Mouse (Mus musculus) fibroblast of lung, adult 2 months (primary cell): Measurements from ENCODE around the gene Cdk4.
"Not testable (repeated sequence)": the region's sequence is repeated elsewhere in the genome, so short reads cannot be mapped to it uniquely, and the experiment has no call there.

Experiments
- DNase-seq: peaks from one replicate; pipeline ENCODE4 v3.0.0-alpha.2; 2011; ENCODE audit warnings: low read depth

Gene Cdk4

DNA sequence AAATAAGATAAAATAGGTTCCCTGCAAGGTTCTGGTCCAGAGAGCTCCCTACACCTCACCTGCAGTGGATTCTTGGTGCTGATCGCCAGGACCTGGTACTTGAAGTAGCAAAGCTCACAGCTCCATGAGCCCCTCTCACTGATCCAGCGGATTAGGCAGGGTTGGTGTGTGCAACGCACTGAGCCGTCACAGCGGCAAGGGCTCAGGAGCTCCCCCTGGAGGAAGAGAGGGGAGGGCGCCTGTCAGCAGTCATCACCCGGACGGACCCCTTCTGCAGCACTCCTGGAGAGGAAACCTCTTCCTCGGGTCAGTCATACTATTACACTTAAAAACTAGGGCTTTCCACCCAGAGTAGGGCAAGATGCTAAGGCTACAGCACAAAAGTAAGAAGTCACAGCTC lies 5.2 kb upstream of the Cdk4 start:
- DNase-seq = no peak

DNA sequence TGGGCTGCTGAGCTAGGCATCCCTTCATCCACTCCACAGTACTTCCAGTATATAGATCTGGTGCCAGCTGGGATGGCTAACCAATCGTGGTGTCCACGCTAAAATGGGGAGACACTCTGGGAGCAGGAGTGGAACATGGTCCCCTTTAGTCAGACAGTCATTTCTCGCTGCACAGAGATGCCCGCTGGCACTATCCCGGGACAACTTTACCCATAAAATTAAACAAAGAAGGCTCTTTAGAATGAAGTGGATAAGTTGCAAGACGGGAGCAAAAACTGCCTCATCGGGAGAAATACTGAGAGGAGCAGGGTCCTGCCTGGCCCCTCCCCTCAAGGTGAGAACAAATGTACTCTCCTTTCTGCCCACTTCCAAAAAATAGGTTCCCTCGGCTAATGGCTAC lies 4.6 kb upstream of the Cdk4 start:
- no peak for DNase-seq

DNA sequence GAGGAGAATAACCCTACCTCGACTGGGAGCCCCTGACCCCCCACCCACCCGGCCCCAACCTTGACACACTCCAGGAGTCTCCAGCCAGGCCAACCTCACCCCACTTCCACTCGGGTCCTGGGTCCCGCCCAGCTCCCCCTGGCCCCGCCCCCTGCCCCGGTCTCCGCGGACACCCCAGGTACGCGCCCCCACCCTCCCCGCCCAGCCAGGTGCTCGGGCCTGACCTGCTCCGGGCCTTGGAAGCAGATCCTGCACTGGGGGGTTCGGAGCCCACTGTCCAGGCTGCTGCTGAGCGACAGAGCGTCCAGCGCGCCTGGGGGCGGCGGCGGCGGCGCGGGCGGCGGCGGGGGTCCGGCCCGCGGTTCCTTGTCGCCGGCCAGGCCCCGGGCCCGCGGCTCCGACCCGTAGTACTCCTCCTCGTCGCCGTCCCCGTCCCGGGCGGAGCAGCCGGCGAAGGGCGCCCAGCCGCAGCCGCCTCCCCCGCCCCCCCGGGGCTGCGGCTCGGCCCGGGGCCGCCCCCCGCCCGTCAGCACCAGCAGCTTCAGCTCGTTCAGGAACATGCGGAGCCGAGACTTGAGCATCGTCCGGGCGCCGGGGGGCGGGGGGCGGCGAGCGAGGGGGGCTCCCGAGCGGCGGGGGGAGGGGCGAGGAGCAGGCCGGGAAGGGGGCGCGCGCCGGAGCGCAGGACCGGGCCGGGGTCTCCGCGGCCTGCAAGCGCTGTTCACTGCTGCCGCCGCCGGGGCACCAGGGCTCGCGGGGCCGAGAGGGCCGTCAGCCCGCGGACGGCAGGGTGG lies 4.0 kb upstream of the Cdk4 start:
- DNase-seq = no peak

DNA sequence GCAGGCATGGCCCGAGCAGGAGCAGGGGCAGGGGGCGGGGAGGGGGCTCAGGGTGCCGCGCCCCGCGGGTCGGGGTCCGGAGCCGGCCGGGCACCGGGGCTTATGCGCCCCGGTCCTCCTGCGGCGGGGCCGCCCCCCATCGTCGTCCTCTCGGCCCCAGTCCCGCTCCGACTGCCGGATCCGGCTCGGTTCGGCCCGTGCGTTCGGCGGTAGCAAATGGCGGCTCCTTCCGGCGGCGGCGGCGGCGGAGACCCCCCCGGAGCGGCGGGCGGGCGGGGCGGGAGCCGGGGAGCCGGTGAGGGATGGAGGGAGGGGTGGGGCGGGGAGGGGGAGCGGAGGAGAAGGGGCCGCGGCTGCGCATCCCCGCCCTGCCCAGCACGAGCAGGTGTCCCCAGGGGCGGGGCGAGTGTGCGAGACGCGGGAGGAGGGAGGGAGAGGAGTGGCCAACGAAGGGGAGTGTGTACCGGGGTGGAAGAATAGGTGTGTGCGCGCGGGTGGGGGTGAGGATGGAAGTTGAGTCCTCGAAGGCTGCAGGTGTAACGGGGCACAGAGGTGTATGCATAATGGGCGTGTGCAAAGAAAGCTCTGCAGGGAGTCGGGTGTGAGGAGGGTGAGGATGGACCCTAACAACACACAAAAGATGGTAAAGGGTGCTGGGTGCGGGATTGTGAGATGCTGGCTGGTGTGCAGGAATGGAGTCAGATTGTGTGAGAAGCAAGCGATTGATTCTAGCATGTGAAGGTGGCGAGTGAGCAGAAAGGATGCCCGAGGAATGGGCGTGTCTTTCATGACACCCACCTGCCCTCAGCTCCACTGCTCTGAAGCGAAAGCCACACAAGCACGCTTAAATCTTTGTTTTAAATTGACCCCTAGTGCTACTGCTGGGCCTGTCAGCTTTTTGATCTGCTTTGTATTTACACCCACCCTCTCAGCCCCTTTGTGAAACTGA lies 3.1 kb upstream of the Cdk4 start, which contains the start of gene March9:
Gene March9, minus strand, starts transcription at position 217 of the 949 bp plus-strand sequence.
- DNase-seq = no peak

DNA sequence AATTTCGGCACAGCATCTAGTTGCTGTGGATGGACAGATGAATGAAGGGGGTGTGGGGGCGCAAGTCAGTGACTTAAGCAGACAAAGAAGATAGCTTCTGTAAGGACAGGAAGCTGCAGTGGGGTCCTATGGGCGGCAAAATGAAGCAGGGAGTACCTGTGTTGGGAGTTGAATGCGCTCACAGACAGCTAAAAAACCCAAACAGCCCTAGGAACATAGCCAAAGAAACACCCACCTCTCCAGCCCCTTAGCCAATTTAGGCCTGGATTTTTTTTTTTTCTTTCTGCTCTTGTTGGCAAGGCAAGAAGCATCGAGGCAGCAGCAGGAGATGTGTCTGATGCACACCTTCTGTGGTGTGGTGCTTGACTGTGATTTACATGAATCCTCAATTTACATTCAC lies 2.2 kb upstream of the Cdk4 start:
- no peak for DNase-seq

DNA sequence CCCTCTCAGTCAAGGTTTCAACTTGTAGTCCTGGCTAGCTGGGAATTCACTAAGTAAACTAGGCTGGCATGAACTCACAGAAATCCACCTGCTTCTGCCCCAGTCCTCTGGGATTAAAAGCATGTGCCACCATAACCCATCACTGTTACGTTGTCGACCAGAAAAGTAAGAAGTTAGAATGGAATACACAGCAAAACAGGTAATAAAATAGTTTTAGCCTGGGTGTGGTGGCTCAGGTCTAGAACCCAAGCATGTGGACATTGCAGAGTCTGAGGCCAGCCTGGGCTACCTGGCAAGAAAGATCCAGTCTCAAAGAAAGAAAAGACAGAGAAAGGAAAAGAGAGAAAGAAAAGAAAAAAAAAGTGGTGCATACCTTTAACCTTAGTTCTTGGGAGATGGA lies 1.8 kb upstream of the Cdk4 start:
- no peak for DNase-seq

GRCm38 (mm10) chr10:127062101-127062500 lies 1.2 kb upstream of the Cdk4 start:
- not testable (repeated sequence) for DNase-seq

- DNase-seq = no peak
Measured at GRCm38 (mm10) chr10:127062503-127062902, 831 bp upstream of the Cdk4 start.

- no peak for DNase-seq
Measured at GRCm38 (mm10) chr10:127063913-127064870, 858 bp downstream of the Cdk4 start.

DNA sequence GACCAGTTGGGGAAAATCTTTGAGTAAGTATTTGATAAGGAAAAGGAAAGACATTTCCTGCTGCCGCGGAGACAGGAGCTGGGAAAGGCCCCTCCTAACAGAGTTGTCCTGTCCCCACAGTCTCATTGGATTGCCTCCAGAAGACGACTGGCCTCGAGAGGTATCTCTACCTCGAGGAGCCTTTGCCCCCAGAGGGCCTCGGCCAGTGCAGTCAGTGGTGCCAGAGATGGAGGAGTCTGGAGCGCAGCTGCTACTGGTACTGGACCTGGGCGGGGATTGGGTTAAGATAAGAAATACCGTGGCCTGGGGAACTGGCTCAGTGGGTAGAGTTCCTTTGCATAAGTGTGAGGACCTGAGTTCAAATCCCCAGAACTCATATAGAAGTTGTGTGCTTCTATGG lies 2.6 kb downstream of the Cdk4 start:
- no peak for DNase-seq

- no peak for DNase-seq
Measured at GRCm38 (mm10) chr10:127066519-127067018, 3.2 kb downstream of the Cdk4 start.

- no peak for DNase-seq
Measured at GRCm38 (mm10) chr10:127068360-127069038, 5.2 kb downstream of the Cdk4 start.

DNA sequence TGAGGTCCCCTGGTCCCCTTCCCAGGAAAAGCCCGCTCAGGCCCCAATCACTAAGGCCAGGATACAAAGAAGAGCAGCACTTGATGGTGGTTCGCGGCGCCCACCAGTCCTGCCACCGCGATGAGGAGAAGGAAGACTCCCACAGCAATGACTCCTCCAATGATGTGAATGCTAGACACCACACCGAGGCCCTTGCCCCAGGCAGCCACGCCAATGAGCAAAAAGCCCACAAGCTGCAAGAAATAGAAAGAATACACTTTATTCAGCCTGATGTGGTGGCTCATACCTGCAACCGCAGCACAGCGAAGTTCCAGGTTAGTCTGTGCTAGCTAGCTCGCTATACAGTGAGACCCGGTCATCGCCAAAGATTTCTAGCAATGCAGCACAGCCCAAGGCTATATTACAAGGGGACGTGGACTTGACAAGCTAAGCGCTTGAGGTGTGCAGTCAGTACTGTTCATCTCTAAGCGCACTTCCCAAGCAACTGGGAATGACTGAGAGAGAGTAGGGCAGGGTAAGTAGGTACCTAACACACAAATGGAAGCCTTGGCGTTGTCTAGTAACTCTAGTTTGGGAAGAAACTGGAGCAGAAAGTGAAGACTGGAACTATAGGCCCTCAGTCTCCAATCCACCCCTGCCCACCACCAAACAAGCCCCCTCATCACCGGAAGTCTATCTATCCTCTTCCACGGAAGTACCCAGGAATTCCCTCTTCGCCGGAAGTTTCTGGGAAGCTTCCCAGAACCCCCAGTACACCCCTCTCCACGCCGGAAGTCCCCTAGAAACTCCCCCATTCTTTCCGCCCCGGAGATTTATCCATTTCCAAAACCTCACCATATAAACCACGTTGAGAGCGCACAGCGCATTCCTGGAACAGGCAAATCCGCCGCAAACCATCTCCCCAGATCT lies 6.2 kb downstream of the Cdk4 start:
- DNase-seq = no peak

DNA sequence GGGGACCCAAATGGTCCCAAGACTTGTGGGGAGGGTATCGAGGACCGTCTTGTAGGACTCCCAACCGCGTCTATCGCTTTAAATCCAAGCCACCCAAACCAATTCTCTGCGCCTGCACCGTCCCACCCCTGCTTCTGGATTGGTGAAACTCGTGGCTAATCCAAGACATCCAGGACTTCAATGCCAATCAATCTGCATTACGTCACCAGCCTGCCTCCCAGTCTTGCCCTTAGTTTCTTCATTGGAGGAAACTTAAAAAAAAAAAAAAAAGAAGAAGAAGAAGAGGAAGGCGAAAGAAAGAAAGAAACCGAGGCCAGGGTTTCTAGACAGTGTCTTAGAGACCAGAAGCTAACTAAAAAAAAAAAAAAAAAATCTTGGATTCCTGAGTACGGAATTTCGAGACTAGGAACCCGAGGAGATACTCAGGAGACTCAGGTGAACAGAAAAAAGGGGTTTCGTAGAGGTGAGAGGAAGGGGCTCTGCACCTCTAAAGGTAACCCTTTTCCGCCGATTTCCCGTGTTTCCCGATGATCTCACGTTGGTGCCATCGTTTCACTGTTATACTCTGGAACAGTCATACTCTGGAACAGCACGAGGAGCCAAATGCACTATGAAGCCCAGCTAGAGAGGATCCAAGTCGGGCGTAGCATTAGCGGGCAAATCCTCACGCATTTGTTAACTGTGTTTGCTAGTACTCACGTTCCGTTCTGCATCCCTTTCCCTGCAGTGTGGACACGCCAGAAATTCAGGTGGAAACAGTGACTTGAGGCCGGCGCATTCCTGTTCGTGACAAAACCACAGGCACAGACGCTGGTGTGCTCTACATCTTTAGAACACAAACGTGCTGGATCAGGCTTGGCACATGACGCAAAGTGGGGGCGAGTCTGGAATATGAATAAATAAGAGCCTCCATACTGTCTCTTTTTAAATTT lies 7.1 kb downstream of the Cdk4 start, which contains the start of gene Tspan31:
Gene Tspan31, minus strand, starts transcription at position 75 of the 932 bp plus-strand sequence.
- DNase-seq = peak; percentile 92

GRCm38 (mm10) chr10:127071203-127071602 lies 7.9 kb downstream of the Cdk4 start:
- DNase-seq = no peak

- not testable (repeated sequence) for DNase-seq
Measured at GRCm38 (mm10) chr10:127072270-127072669, 8.9 kb downstream of the Cdk4 start.

GRCm38 (mm10) chr10:127072969-127073368 lies 9.6 kb downstream of the Cdk4 start:
- not testable (repeated sequence) for DNase-seq

DNA sequence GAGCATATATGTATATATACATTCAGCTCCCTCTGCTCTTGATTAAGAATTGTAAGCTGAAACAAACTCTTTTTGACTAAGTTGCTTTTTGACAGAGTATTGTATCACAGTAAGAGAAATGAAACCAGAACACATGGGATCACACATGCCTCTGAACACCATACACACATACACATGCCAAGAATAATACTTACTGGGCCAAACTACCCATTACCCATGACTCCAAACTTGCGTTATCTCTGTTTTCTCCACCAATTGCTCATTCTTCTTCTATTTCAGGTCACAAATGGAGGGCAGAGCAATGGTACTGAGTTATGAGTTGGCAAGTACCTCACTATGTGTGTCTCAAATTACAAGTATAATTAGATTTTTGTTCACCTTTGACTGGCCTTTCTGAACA lies 10.6 kb downstream of the Cdk4 start:
- no peak for DNase-seq

GRCm38 (mm10) chr10:127075080-127075479 lies 11.7 kb downstream of the Cdk4 start, which contains the start of gene Agap2:
Gene Agap2 (plus strand): TSS chr10:127075284.
- DNase-seq = no peak
